Mouse (Mus musculus) small intestine, adult 2 months (tissue): Measurements from ENCODE around the gene Ms4a6c.

Source experiments
- CTCF ChIP-seq: fragments of 200-500 bp; IDR thresholded peaks from 2 replicates; pipeline ENCODE4 v1.5.1; 2012; ENCODE audit warnings: low read depth, mild to moderate bottlenecking, control low read depth, inconsistent platforms, low read length, moderate library complexity, mixed read lengths; ENCODE audit not compliant: insufficient replicate concordance, insufficient read length; ENCODE audit errors: extremely low read depth
- POLR2A ChIP-seq: fragments of 200-500 bp; IDR thresholded peaks from 2 replicates; pipeline ENCODE4 v1.6.1; 2012; ENCODE audit warnings: low read depth, mild to moderate bottlenecking, control low read depth, inconsistent platforms, low read length, moderate library complexity

GRCm38 (mm10) chr19:11482684-11483083, 13.5 kb downstream of the Ms4a6c start:
- TF ChIP-seq CTCF (no peak), POLR2A (no peak)
